Mouse (Mus musculus) neural tube, embryonic 11.5 days (tissue): Measurements from ENCODE around the gene Hspa12a. TPM values are rescaled to one million over a fixed set of nuclear protein-coding genes. Genes with fewer than 3 reads are reported as not detected.

Experiments
- ATAC-seq: fragments of 200-750 bp; cut with Nextera tagmentation; 2 replicates; pipeline ENCODE4 v1.8.0; 2017; ENCODE audit warnings: moderate number of reproducible peaks, mild to moderate bottlenecking, moderate TSS enrichment, moderate library complexity; ENCODE audit not compliant: insufficient read depth, low FRiP score, low TSS enrichment
- DNase-seq: peaks from one replicate; pipeline ENCODE4 v3.0.0-alpha.2; 2015; ENCODE audit warnings: low spot score
- H3K27ac ChIP-seq: fragments of 300-500 bp; sonication (generic); 2 replicates; pipeline ENCODE4 v1.5.1; 2014; ENCODE audit warnings: low read depth, mild to moderate bottlenecking, low read length
- H3K27me3 ChIP-seq: fragments of 300-500 bp; sonication (generic); 2 replicates; pipeline ENCODE4 v1.6.1; 2014; ENCODE audit warnings: mild to moderate bottlenecking, low read length, mixed read lengths; ENCODE audit not compliant: control insufficient read depth, insufficient read depth
- H3K36me3 ChIP-seq: fragments of 300-500 bp; sonication (generic); 2 replicates; pipeline ENCODE4 v1.6.1; 2014; ENCODE audit warnings: mild to moderate bottlenecking, low read length, moderate library complexity, mixed read lengths; ENCODE audit not compliant: control insufficient read depth, insufficient read depth
- H3K4me1 ChIP-seq: fragments of 300-500 bp; sonication (generic); 2 replicates; pipeline ENCODE4 v1.6.1; 2014; ENCODE audit warnings: low read length, mixed read lengths; ENCODE audit not compliant: control insufficient read depth, insufficient read depth
- H3K4me2 ChIP-seq: fragments of 300-500 bp; sonication (generic); 2 replicates; pipeline ENCODE4 v1.6.1; 2014; ENCODE audit warnings: low read depth, mild to moderate bottlenecking, moderate library complexity
- H3K4me3 ChIP-seq: fragments of 300-500 bp; sonication (generic); 2 replicates; pipeline ENCODE4 v1.5.1; 2014; ENCODE audit warnings: low read depth, low read length
- H3K9ac ChIP-seq: fragments of 300-500 bp; sonication (generic); 2 replicates; pipeline ENCODE4 v1.6.1; 2014; ENCODE audit warnings: mild to moderate bottlenecking, low read length
- H3K9me3 ChIP-seq: fragments of 300-500 bp; sonication (generic); 2 replicates; pipeline ENCODE4 v1.6.1; 2016; ENCODE audit warnings: low read length; ENCODE audit not compliant: control insufficient read depth
- WGBS: fragments of 180-500 bp; shearing (Covaris S2); extraction: QIAGEN DNeasy Blood & Tissue Kit; methylation state at CpG from one replicate; pipeline ENCODE4 v1.1.7; 2014; 5-methylcytosine and 5-hydroxymethylcytosine counted together
- polyA plus RNA-seq: library from polyadenylated mRNA; unstranded; fragments of >200 nt; fragmentation: Nextera tagmentation; extraction: Ambion mirVana; gene quantifications from 2 replicates; pipeline ENCODE4 v1.2.1, GENCODE M21; 2014

The Hspa12a gene
- polyA plus RNA-seq, 1 experiment from 2014 or later: 27.8 TPM

DNA sequence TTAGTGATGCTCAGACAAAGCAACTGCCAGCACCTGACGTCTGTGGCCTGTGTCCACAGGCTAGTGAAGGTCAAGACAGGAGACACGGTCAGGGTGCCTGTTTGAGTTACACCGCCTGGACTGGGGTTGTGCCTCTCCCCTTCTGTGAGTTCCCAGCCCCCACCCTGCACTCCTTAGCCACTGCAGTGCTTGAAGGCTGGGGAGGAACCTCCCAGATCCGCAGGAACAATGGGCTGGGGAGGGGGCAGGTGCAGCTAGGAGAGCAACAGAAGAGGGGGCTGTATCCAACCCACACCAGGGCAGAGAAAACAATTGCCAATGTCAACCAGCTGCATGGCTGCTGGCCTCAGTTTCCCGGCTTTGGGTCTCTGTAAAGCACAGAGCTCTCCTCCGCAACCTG is 84.1 kb downstream of the Hspa12a start:
- 6% methylated on average over 6 of the region's 6 CpGs for WGBS
- Histone ChIP-seq H3K27ac (peak overlapping the region; percentile 83), H3K9me3 (no peaks in the 10 kb centered on the region), H3K27me3 (no peaks in the 10 kb centered on the region), H3K4me1 (peaks cover 10% of the 10 kb centered on the region), H3K4me3 (peak overlapping the region; percentile 62), H3K4me2 (peak overlapping the region; percentile 74), H3K36me3 (no peaks in the 10 kb centered on the region), H3K9ac (peak overlapping the region; percentile 68)
- DNase-seq (no peak), ATAC-seq (no peak)

DNA sequence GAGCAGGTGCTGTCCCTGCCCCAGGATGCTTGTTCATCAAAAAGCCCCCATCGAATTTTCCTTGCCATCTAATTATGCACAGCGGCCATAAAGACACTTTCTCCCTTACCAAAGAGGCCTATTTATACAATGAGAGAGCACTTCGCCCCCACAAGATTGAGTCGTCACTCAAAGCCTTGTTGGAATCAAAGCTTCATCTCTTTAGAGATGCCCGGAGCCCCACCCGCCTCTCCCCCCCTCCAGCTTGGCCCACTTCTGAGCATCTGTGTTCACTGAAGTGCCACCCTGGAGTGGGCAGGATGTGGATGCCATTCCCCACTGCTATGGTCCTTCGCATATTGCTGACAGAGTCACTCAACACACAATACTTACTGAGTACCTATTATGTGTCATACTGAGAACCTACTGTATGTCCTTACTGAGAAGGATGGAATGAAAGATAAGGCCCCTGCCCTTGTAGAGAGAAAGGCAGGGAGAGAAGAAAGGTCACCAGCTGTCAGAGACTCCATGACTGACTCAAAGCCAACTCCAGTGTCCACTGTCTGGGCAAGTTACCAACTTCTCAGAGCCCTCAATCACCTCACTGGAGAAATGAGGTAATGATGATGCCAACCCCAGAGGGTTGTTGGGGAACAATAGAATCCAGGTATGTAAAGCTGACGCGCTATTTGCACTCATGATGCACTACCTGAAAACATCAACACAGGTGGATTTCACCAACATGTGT is 87.2 kb downstream of the Hspa12a start:
- no peaks in the 10 kb centered on the region for H3K27me3 ChIP-seq
- H3K36me3 ChIP-seq: no peaks in the 10 kb centered on the region
- no peak overlapping the region for H3K4me3 ChIP-seq
- no peak overlapping the region for H3K4me2 ChIP-seq
- no peaks in the 10 kb centered on the region for H3K9me3 ChIP-seq
- H3K27ac ChIP-seq: no peak overlapping the region
- DNase-seq: no peak
- H3K9ac ChIP-seq: no peak overlapping the region
- 89% methylated on average over 9 of the region's 9 CpGs for WGBS
- peaks cover 10% of the 10 kb centered on the region for H3K4me1 ChIP-seq
- no peak for ATAC-seq

DNA sequence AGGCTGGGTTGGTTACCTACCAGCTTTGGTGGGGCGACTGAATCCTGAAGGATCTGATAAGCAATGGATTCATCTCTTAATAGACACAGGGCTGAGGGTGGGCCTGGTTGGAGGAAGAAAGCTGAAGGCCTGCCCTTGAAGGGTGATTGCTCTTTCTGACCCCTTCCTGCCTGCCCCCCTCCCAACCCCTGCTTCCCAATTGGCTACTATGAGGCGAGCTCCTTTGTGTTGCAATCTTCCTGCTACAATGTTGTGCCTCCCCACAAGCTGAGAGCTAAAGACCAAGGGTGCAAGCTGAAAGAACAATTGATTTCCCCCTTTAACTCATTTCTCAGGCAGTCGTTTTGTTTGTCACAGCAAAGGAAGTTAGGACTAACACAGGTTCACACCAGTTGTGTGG is 88.6 kb downstream of the Hspa12a start:
- no peaks in the 10 kb centered on the region for H3K36me3 ChIP-seq
- WGBS: 64% methylated on average over 3 of the region's 3 CpGs
- no peaks in the 10 kb centered on the region for H3K9me3 ChIP-seq
- H3K4me1 ChIP-seq: peaks cover 5% of the 10 kb centered on the region
- no peak overlapping the region for H3K4me2 ChIP-seq
- H3K4me3 ChIP-seq: no peak overlapping the region
- H3K27me3 ChIP-seq: no peaks in the 10 kb centered on the region
- H3K9ac ChIP-seq: no peak overlapping the region
- ATAC-seq (no peak), DNase-seq (no peak)
- H3K27ac ChIP-seq: no peak overlapping the region

DNA sequence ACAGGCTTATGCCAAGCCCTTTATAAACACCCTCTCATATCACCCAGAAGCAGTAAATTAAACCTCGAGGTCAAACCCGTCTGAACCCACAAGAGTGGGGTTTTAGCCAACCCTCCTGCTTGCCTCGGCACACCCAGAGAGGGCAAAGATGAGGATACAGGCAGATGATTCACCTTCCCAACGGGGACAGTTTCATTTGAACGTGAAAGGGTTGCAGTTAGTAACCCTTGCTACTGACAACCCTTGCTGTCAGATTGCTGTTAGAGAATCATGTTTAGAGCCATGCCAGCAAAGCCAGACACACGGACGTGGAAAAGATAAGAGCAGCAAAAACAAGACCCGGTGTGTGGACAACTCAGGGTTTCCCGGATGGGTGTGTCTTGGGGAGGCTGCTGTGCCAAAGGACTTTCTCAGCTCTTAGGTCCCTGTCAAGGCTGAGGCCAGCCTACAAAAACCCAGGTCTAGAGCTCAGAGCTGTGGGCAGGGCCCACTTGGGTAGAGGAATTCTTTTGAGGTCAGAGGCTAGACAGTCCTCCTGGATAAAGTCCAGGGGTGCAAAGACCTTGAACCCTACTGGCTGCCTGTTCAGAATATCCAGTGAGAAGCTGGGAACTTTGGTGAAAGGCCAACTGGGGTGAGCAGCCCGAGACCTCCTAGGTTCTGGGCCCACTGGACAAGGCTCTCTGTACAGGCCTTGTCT is 90.3 kb downstream of the Hspa12a start:
- H3K36me3 ChIP-seq: no peaks in the 10 kb centered on the region
- H3K27ac ChIP-seq: no peak overlapping the region
- no peaks in the 10 kb centered on the region for H3K27me3 ChIP-seq
- WGBS: 89% methylated on average over 10 of the region's 10 CpGs
- H3K4me2 ChIP-seq: no peak overlapping the region
- no peak for DNase-seq
- H3K9me3 ChIP-seq: no peaks in the 10 kb centered on the region
- no peak for ATAC-seq
- no peak overlapping the region for H3K9ac ChIP-seq
- no peaks in the 10 kb centered on the region for H3K4me1 ChIP-seq
- H3K4me3 ChIP-seq: no peak overlapping the region

DNA sequence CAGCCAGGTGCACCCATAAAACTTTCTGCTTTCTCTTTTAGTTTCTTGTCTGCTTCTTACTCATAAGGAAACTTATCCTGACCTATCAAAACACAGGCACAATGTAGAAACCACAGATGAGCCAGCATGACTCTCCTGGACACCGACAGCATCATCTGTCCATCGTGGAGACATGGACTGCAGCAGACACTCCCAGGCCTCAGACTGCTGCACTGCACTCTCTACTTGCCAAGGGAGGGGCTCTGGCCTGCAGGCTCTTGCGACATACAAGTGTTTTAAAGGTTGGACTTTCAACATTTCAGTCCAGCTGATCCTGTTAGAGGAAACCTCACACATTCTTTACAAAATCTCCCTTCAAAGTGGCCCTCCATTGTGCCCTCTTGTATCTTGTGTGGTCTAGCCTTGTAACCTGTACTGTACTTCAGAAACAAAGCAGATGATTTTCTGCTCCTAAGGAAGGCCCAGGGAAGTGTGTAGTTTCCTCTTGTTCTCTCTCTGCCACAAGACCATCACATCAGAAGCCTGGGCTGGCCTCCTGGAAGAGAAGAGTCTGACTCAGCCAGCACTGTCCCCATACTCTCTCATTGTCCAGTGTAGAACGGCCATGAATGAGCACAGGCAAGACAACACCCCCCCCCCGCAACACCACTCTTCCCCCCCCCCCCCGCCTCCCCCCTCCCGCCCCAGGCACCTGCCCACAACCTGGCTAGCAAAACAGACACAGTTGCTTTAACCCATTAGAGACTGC is 92.6 kb downstream of the Hspa12a start:
- Histone ChIP-seq H3K9me3 (no peaks in the 10 kb centered on the region), H3K4me2 (no peak overlapping the region), H3K4me3 (no peak overlapping the region), H3K27ac (no peak overlapping the region), H3K36me3 (no peaks in the 10 kb centered on the region), H3K9ac (no peak overlapping the region), H3K27me3 (no peaks in the 10 kb centered on the region), H3K4me1 (no peaks in the 10 kb centered on the region)
- ATAC-seq (no peak), DNase-seq (no peak)
- 84% methylated on average over 5 of the region's 7 CpGs for WGBS

DNA sequence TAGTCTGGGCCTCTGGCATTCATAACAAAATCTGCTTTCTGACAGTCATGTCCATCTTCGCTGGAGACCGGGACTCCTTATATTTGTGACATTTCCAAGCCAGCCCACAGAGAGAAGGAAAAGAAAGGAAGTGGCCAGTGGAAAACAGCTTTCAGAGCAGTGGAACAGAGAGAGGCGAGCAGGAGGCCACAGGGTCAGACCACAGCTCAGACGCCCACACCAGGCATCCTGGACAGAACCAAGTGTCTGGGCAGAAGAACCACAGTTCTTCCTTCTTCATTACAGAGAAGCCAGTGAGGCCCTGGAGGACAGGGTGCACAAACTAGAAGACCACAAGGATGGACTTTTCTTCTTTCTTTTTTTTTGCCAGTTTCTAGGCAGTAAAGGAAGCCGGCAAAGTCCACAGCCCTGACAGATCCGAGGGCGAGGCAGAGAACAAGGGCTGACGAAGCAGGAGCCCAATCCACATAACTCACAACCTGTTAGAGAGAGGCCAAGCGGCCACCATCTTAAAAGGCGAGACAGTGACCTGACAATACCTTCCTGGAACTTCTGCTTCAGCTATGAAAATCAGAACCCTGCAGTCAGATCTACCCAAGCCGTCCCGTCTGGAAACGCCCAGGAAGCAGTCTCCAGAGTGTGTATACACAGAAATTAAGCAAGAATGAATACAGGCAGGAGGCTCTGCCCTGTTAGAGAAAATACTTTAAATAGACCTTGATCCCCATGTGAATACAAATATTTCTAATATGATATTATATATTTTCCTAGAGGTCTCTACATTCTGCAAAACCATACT is 93.9 kb downstream of the Hspa12a start:
- DNase-seq: no peak
- Histone ChIP-seq H3K4me1 (no peaks in the 10 kb centered on the region), H3K9me3 (no peaks in the 10 kb centered on the region), H3K9ac (no peak overlapping the region), H3K27ac (no peak overlapping the region), H3K36me3 (no peaks in the 10 kb centered on the region), H3K27me3 (no peaks in the 10 kb centered on the region), H3K4me2 (no peak overlapping the region), H3K4me3 (no peak overlapping the region)
- no peak for ATAC-seq
- WGBS: 85% methylated on average over 13 of the region's 13 CpGs

DNA sequence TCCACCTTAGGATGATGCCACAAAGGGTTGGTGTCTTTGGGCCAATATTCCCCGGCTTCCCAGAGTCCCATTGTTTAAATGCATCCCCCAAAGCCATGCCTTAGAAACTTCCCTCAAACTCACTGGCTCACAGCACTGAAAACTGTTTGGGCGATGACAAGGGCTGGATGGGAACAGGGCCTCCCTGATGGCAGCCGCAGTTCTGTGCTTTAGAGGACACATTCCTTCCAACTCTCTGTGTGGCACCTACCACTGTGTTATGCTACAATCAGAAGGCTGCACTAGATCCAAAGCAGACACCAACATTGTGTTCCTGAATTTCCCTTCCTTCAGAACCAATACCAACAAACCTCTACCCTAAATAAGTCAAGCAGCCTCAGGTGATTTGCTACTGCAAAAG is 99.8 kb downstream of the Hspa12a start:
- no peaks in the 10 kb centered on the region for H3K36me3 ChIP-seq
- H3K9ac ChIP-seq: no peak overlapping the region
- H3K27me3 ChIP-seq: no peaks in the 10 kb centered on the region
- whole genome bisulfite sequencing: 83% methylated on average over 3 of the region's 3 CpGs
- DNase-seq (no peak), ATAC-seq (no peak)
- H3K4me1 ChIP-seq: peaks cover 5% of the 10 kb centered on the region
- H3K27ac ChIP-seq: no peak overlapping the region
- H3K4me2 ChIP-seq: no peak overlapping the region
- H3K4me3 ChIP-seq: no peak overlapping the region
- no peaks in the 10 kb centered on the region for H3K9me3 ChIP-seq

DNA sequence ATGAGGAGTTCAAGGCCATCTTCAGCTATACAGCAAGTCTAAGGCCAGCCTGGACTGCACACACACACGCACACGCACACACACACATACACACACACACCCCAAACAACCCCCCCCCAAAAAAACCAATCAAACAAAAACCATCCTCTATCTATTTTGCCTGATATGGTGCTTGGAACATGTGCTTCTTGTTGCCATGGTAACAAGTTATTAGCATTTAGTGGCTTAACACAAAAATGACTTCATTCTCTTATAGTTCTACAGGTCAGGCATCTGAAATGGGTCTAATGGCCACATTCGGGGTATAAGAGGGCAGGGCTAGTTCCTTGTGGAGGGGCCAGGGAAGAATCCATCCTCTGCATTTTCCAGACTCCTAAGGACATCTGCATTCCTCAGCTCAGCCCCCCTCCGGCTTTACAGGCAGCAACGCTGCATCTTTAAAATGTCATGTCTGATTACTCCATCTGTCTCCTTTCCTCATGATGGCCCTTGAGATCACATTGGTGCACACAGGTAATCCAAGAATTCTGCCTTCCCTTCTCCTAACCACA is 102.7 kb downstream of the Hspa12a start:
- DNase-seq (no peak), ATAC-seq (no peak)
- H3K4me1 ChIP-seq: peaks cover 7% of the 10 kb centered on the region
- no peak overlapping the region for H3K9ac ChIP-seq
- no peak overlapping the region for H3K4me2 ChIP-seq
- WGBS: 82% methylated on average over 5 of the region's 5 CpGs
- H3K9me3 ChIP-seq: no peaks in the 10 kb centered on the region
- no peak overlapping the region for H3K27ac ChIP-seq
- no peaks in the 10 kb centered on the region for H3K27me3 ChIP-seq
- no peak overlapping the region for H3K4me3 ChIP-seq
- H3K36me3 ChIP-seq: no peaks in the 10 kb centered on the region
